Mouse (Mus musculus): ENCODE data around the gene Gpr180.
"Not testable (repeated sequence)": the region's sequence is repeated elsewhere in the genome, so short reads cannot be mapped to it uniquely, and the experiment has no call there.

The Gpr180 gene

DNA sequence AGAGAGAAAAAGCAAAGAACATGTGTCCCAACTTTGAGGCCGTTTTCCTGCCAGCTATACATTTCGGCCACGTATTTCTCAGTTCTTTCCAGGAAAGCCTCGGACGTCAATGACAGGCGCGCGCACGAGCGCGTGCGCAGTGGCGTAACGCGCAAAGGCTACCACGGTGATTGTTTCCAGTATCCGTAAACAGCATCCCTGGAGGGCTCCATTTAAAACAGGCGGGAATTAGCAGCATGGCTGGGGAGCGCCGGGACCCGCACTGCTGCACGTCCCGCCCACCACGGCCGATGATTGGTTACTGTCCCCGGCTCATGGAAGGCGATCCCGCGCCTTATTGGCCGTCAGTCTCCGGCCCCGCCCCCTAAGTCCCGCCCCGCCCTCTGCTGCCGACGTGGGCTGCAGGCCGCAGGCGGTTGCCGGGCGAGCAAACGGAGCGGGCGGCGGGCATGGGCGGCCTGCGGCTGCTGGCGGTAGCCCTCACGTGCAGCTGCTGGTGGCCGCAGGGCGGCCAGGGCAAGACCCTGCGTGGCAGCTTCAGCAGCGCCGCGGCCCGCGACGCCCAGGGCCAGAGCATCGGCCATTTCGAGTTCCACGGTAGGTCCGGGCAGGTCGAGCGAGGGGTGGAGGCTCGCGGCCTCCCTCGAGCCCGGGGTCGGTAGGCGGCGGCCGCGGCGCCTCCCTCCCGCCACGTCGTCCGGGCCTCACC is at the start of gene Gpr180:
TSS of gene Gpr180 (plus strand) at position 415 of the 709 bp plus-strand sequence.
- peak; percentile 97 for DNase-seq (ENCODE audit: extremely low spot score)

DNA sequence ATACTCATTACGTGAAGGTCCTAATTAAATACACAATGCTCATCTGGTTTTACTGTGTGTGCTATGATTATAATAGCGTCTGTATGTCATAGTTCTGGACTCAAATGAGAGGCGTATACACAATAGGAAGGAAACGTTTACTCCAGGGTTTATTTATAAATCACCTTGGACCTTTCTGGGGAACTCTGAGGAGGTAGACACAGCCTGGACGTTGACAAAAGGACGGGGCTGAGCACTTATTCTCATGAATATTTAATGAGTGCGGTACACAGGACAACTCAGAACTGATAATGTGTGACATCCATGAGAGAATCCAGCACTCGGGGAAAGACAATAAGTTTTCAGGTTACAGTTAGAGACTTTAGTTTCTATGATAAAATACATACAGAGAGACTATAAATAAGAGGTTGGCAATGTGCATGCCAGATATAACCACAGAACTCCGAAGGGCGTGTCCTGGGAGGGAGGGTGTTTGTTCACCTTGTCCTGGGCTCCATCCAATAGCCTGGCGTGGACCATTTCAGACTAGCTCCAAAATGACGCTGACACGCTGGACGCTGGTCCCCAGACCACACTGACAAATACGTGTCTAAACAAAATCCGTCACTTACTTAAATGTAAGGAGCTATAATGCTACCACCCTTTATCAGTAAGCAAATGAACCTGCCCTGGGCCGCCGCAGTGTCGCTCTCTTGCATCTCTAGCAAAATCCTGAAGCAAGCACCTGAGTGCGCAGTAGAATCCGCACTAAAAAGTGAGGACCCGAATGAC is 48.3 kb upstream of the Gpr180 start:
- DNase-seq (ENCODE audit: extremely low spot score), result no peak

DNA sequence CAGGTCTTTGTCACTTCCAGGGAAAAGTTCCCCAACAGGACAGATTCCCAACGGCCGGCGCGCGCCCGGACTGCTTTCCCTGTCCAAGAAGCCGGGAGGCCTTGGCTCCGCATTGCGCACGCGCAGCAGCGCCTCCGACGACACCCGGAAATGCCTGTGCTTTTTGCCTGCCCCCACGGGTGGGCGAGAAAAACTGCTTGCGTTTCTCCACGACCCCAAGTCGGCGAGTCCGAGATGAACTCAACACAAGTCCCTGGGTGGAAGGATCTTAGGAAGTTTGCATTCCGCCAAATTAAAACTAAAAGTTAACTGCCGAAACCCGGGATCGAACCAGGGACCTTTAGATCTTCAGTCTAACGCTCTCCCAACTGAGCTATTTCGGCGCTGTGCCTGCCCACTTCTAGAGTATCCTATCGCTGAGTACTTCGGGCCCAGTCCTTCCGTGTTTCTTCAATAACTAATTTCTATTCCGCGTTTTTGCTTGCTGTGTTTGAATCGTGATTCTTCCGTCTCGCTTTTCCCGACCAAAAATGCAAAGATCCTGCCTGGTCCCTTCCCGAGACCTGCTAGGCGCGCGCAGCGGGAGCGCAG is 47.6 kb upstream of the Gpr180 start:
- peak; percentile 91 for DNase-seq (ENCODE audit: extremely low spot score)

DNA sequence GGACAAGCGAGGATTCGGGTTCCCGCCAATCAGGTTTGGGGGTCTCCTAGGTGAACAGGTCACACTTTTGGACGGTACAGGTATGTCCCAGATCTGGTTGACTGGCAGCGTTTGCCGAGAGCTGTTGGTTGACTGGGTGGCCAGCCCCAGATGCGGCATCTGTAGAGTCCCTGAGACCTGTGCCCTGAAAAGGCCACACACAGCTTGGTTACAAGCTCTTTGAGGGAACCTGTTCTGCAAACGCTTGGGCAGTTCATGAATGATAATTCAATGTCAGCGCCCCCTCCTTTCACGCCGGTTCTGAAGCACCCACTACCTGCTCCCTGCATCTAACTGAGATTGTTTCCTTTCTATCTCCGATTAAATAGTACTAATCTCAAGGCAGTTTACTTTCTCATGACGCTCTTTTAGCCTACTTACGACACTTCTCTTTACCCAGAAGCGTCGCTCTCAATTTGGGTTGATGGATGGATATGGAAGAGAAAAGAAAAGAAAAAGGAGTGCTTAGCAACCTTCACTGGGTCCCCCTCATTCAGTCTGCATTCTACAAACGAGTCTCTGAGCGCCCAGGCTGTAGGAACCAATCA is 47.1 kb upstream of the Gpr180 start:
- no peak for DNase-seq (ENCODE audit: extremely low spot score)

DNA sequence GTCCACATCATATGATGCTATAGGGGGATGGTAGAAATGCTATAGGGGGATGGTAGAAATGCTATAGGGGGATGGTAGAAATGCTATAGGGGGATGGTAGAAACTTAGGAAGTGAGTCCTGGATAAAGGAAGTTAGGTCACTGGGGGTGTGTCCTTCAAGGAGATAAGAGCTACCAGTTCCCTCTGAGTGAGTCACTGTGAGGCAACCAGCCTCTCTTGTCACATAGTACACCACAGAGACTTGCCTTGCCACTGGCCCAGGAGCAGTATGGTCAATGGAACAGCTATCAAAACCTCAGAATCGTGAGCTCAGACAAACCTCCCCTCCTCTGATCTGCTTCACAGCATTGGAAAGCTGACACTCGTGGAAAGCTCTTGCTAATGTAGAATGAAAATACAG is 38.7 kb upstream of the Gpr180 start:
- no peak for DNase-seq (ENCODE audit: extremely low spot score)

DNA sequence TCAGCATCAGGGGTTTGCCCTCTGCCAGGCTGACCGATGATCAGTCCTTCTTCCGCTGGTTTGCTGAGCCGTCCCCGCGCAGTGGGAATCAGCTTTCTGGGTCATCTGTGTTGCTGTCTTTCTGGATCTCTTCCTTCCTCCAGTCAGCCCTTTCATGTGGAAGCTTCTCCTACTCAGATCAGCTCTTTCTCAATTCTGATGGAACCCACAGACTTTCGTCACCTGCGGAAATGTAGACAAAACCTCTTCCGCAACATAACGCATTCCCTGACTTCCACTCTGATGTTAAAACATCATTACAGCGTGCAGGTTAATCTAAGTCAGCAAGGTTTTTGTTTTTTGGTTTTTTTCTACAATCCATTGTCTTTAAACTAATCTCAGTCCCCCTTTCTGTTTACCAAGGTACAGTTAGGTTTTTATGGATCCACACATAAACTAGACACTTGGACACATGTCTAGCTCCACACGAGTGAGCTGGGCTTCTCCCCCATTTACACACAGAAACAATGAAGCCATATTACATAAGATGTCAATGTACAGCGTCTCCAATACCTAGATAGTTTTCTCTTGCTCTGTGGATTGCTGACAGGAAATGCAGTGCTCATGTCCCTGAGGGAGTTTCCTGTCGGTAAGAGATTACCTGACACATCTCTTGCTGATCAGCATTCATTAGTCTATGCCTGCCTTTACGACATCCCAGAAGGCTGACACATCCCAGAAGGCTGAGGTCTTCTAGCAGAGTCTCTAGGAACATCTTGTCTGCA is 35.5 kb upstream of the Gpr180 start:
- DNase-seq (ENCODE audit: extremely low spot score), result no peak

DNA sequence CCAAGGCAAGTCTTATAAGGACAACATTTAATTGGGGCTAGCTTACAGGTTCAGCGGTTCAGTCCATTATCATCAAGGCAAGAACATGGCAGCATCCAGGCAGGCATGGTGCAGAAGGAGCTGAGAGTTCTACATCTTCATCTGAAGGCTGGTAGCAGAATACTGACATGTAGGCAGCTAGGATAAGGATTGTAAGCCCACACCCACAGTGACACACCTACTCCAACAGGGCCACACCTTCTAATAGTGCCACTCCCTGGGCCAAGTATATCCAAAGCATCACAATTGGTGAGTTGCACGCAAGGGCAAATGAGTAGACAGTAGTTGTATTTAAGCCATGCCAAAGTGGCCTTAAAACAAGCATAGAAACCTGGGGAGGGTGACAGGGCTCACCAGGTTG is 29.5 kb upstream of the Gpr180 start:
- not testable (repeated sequence) for DNase-seq (ENCODE audit: extremely low spot score)

DNA sequence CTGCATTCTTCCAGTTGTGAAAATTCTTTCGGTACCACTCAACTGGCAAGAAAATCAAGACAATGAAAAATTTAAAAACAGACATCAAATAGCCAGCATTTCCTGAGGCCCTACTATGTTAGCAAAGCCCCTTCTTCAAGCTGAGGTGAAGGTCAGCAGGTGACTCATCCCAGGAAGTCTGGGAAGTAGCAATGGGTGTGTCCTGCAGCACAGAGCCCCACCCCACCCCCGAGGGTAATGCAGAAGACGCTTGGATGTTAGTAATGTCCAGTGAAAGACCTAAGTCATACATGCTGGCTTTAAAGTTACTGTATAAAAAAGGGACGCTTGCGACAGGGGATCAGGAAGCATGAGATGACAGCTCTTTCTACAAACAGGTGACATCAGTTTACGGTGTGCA is 23.8 kb upstream of the Gpr180 start:
- DNase-seq (ENCODE audit: extremely low spot score), result no peak

DNA sequence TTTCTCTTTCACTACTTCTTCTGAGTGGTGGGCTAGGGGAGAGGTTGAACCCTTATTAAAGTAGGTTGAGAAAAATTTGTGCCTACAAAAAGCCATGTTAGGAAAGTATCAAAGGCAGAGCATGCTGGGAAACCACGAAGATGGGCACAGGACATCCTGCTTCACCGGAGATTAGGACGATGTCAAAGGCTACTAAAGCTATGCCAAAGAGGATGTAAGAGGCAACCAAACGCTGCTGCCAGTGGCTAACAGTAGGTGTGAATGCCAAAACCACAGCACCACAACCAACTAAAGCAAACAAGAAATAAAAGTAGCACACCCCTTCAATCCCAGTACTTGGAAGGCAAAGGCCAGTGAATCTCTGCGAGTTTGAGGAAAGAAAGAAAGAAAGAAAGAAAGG is 12.8 kb upstream of the Gpr180 start:
- no peak for DNase-seq (ENCODE audit: extremely low spot score)

DNA sequence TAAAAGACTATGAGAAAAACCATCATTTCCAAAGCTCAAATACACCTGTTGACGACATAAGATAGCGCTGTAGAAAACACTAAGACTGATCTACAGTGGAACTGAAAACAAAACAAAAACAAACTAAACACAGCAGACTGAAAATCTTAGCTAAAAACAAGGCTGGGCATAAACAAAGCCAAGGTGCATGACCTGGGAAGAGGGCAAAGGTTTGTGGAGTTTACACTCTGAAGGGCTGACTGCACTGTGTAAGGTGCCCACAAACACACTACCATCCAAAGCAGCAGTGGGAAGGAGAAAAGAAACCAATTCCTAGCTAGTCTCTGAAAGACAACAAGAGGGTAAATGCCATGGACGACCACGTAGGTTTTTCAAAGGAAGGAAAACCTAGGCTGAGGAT is 12.2 kb upstream of the Gpr180 start:
- no peak for DNase-seq (ENCODE audit: extremely low spot score)

DNA sequence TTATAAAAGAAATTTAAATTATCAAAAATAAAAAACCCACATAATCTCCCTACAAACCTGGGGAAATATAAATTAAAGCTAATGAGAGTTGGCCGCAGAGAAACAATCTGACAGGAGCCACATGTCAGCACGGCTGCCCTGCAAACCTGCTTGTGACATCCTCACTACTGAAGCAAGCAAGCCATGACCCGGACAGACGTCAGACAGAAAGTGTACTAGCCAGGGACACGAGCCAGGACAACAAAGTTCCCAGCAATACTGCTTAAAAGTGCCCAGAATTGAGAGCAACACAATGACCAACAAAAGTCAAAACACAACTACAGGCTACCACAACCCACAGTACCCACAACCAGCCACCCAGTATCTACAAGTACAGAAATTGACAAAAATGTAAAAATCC is 10.7 kb upstream of the Gpr180 start:
- no peak for DNase-seq (ENCODE audit: extremely low spot score)

DNA sequence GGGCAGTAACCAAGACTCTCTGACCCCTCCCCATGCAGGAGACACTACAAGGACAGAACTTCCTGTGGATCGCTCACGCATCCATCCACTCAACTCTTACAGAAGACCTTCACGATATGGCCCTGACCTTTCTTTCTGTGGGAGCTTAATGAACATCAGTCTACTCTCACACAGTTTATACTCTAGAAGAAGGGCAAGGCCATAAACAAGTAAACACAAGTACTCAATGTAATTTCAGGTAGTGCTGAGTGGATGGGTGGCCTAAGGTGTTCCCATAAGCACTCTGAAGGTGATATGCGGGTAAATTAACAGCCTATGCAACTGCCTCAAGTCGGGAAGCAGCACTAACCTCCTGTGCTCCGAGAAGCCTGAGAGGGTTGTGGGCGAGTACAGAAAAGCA is 5.5 kb upstream of the Gpr180 start:
- DNase-seq (ENCODE audit: extremely low spot score), result no peak

DNA sequence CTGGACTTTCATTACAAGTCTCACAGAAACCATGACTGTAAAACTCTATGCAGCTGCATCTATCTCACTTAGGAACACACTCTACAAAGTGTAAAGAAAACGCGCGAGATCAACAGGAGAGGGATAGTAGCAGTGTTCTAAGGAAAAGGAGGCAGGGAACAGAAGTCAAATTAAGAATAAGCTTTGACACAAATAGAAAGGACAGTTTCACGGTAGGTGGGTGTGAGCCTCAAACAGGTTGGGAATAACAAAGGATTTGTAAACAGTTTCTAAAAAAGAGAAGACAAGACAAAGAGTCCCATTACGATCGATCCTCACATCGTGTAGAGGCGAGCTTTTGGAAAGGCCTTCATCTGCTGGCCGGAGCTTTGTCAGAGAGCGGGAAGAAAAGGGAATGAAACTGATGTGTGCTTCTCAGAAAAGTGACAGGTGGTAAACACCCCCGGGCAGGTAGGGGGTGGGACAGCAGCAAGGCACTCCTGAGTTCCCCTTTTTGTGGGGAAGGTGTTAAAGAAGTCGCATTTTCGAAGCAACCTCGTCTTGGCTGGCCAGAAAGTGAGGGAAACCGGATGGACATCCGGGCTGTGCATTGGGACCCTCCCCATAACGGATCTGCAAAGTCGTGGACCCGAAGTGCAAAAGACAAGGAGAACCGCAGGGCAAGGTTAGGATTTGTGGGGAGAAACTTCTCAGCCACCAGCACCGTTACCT is 4.9 kb upstream of the Gpr180 start:
- DNase-seq (ENCODE audit: extremely low spot score), result no peak

DNA sequence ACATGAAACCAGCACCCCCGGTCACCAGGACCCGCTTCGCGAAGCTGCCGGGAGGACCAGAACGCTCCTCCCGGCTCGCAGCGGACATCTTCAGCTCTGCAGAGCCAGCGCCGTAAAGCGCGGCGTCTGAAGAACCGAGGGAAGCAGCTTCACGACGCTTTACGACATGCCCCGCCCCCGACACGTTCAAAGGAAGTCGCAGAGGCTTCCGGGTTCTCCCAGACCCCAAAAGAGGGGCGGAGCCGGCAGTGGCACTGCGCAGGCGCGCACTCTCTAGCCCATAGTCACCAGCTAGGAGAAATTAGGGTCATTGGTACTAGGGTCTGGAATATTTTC is 4.3 kb upstream of the Gpr180 start, which contains the start of gene Tgds:
TSS of gene Tgds (minus strand) at position 114 of the 336 bp plus-strand sequence.
- DNase-seq (ENCODE audit: extremely low spot score), result peak; percentile 95

DNA sequence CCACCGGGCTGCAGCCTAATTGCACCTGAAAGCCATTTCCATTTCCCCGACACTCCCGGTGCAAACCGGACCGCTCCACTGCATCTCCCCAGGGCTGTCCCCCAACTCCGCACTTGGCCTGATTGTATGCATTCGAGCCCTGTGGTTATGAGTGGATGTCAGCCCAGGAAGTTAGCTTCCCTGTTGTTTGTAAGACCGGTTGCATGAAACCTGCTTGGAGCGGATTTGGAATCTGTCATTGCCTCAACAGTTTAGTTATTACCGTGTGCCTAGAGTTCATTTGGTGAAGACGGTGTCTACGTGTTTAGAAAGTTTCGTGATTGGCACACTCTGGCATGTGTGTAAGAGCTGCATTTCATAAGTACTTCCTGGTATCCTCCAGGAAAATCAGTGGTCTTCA is 529 bp downstream of the Gpr180 start:
- DNase-seq (ENCODE audit: extremely low spot score), result no peak

DNA sequence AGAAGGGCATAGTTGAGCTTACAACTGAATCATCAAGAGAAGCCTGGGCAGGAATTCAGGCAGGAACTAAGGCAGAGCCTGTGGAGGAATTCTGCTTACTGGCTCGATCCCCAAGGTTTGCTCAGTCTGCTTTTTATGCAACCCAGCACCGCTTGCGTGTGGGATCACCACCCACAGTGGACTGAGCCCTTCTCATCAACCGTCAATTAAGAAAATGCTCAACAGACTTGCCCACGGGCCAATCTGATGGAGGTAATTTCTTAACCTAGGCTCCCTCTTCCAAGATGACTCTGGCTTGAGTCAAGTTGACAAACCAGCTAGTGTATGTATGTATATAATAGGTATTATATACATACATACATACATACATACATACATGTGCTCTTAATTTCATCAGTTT is 5.3 kb downstream of the Gpr180 start:
- DNase-seq (ENCODE audit: extremely low spot score), result no peak

DNA sequence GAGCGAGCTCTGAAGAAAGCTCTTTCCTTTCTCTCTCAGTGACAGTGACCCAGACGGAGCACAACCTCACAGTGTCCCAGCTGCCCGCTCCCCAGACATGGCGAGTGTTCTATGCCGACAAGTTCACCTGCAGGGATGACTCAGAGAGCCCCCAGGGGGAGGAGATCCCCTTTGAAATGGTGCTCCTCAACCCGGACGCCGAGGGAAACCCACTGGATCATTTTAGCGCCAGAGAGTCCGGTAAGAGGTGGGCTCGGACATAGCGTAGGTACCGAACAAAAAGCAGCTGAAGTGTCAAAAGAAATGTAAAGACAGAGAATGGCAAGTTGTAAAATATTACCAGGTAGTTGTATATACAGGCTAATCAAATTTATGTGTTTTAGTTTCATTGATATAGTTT is 11.1 kb downstream of the Gpr180 start:
- DNase-seq (ENCODE audit: extremely low spot score), result no peak

DNA sequence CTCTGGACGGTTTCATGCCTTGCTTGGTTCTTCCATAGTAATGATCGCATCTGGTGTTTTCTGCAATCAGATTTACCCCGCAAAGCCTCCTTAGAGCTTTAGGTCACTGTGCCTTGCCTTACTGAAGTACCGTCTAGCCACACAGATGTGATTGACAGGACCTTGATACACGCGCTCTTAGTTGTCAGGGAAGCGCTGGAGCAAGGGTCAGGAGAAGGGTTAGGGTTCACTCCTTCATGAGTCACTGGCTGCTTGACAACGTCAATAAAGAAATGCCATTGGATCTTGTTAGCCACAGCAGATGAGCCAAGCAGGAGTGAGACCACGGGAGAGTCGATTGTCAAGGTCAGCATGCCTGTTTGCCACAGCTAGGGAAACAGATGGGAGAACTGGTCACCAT is 11.6 kb downstream of the Gpr180 start:
- DNase-seq (ENCODE audit: extremely low spot score), result no peak

DNA sequence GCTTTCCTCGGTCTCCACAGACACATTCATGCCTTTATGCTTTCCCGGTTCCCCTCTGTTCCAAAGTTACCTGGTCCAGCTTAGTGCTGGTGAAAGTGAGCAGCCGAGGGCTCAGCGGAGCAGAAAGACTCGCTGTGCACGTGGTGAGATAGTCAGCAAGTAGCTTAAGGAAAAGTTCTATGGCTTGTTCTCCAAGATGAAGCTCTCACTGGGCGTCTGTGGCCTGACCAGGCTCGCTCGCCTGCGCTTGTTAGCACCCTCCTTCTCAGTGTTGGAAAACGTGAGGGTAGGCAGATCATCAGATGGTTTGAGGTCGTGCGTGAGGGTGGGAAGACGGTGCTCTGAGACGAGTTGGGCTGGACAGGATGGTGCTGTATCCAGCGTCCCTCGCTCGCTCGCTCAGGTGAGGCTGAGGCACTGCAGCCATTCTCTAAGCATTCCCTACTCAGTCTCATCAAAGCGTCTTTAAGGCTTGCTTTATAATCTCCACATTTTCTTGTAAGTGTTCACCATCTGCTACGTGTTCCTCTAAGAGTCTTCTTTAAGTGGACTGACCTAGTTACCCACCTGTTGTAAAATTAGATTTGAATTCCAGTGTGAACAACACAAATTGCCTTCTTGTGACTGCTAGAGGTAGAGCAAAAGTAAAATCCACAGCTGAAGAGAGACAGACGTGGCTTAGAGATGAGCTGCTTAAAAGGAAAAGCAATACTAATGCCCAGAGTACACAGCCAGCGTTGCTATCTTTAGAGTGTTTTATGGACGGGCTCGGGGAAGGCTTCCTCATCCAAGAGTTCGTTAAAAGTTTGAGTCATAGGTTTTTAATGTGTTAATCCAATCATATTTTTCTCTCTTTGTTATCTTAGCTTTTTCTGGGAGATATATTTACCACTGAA is 13.9 kb downstream of the Gpr180 start:
- no peak for DNase-seq (ENCODE audit: extremely low spot score)

DNA sequence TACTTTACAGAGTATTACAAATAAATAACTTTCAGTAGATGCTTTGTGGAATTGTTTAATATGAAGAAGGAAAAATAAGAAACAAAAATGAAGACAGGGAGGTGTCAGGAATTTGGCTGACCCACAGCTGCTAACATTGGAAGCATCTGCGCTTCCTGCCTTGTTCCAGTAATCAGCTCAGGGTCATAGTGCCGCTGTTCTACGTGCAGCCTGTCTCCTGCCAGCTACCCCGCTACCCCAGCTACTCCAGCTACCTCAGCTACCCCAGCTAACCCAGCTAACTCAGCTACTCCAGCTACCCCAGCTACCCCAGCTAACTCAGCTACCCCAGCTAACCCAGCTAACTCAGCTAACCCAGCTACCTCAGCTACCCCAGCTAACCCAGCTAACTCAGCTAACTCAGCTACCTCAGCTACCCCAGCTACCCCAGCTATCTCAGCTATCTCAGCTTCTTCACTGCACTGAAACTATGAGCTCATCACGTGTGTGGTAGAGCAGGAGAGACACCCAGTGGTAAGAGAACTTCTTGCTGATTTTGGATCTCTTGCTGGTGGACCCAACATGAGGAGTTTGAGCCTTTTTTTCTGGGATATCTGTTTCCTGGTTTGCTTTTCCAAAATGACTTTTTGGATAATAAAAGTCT is 14.8 kb downstream of the Gpr180 start:
- no peak for DNase-seq (ENCODE audit: extremely low spot score)
